Mouse (Mus musculus): ENCODE measurements around the gene Ndufa6.
"Not testable (repeated sequence)": the region's sequence is repeated elsewhere in the genome, so short reads cannot be mapped to it uniquely, and the experiment has no call there.

The Ndufa6 gene

GRCm38 (mm10) chr15:82368146-82368545 is 14.0 kb upstream of the Ndufa6 start:
- DNase-seq (ENCODE audit: low read depth, low spot score) = no peak

GRCm38 (mm10) chr15:82364561-82364960 is 10.4 kb upstream of the Ndufa6 start:
- not testable (repeated sequence) for DNase-seq (ENCODE audit: low read depth, low spot score)

GRCm38 (mm10) chr15:82363801-82364200 is 9.7 kb upstream of the Ndufa6 start:
- DNase-seq (ENCODE audit: low read depth, low spot score) = not testable (repeated sequence)

GRCm38 (mm10) chr15:82362234-82362633 is 8.1 kb upstream of the Ndufa6 start:
- no peak for DNase-seq (ENCODE audit: low read depth, low spot score)

- peak; percentile 43 for DNase-seq (ENCODE audit: low read depth, low spot score)
Measured at GRCm38 (mm10) chr15:82361459-82362018, 7.4 kb upstream of the Ndufa6 start.

- DNase-seq (ENCODE audit: low read depth, low spot score) = no peak
Measured at GRCm38 (mm10) chr15:82358431-82359260, 4.5 kb upstream of the Ndufa6 start.

- DNase-seq (ENCODE audit: low read depth, low spot score) = no peak
Measured at GRCm38 (mm10) chr15:82353745-82354113, 393 bp downstream of the Ndufa6 start.

- no peak for DNase-seq (ENCODE audit: low read depth, low spot score)
Measured at GRCm38 (mm10) chr15:82353078-82353744, 911 bp downstream of the Ndufa6 start.

- no peak for DNase-seq (ENCODE audit: low read depth, low spot score)
Measured at GRCm38 (mm10) chr15:82351480-82351879, 2.6 kb downstream of the Ndufa6 start.

- DNase-seq (ENCODE audit: low read depth, low spot score) = no peak
Measured at GRCm38 (mm10) chr15:82350349-82350748, 3.8 kb downstream of the Ndufa6 start.

- no peak for DNase-seq (ENCODE audit: low read depth, low spot score)
Measured at GRCm38 (mm10) chr15:82348999-82349341, 5.2 kb downstream of the Ndufa6 start.

- no peak for DNase-seq (ENCODE audit: low read depth, low spot score)
Measured at GRCm38 (mm10) chr15:82348258-82348998, 5.7 kb downstream of the Ndufa6 start.

GRCm38 (mm10) chr15:82347852-82348251 is 6.3 kb downstream of the Ndufa6 start:
- DNase-seq (ENCODE audit: low read depth, low spot score) = no peak

GRCm38 (mm10) chr15:82347303-82347676 is 6.8 kb downstream of the Ndufa6 start:
- no peak for DNase-seq (ENCODE audit: low read depth, low spot score)

GRCm38 (mm10) chr15:82346580-82347302 is 7.4 kb downstream of the Ndufa6 start:
- DNase-seq (ENCODE audit: low read depth, low spot score) = peak; percentile 35

- peak; percentile 100 for DNase-seq (ENCODE audit: low read depth, low spot score)
Measured at GRCm38 (mm10) chr15:82345820-82346470, 8.2 kb downstream of the Ndufa6 start.

GRCm38 (mm10) chr15:82344971-82345370 is 9.2 kb downstream of the Ndufa6 start:
- DNase-seq (ENCODE audit: low read depth, low spot score) = no peak

GRCm38 (mm10) chr15:82343368-82344287 is 10.5 kb downstream of the Ndufa6 start:
- no peak for DNase-seq (ENCODE audit: low read depth, low spot score)

GRCm38 (mm10) chr15:82342543-82342935 is 11.6 kb downstream of the Ndufa6 start:
- DNase-seq (ENCODE audit: low read depth, low spot score) = peak; percentile 34
